Mouse (Mus musculus) midbrain, embryonic 15.5 days (tissue): ENCODE data around the gene C1ql4. TPM values are rescaled to one million over a fixed set of nuclear protein-coding genes. Genes with fewer than 3 reads are reported as not detected.

Source experiments
- ATAC-seq: fragments of 200-750 bp; cut with Nextera tagmentation; replicated peaks from 2 replicates; pipeline ENCODE4 v1.8.0; 2017; ENCODE audit warnings: moderate TSS enrichment
- H3K27ac ChIP-seq: fragments of 300-500 bp; sonication (generic); 2 replicates; pipeline ENCODE4 v1.5.1; 2015; ENCODE audit warnings: mild to moderate bottlenecking, inconsistent platforms
- H3K27me3 ChIP-seq: fragments of 300-500 bp; sonication (generic); replicated peaks from 2 replicates; pipeline ENCODE4 v1.6.1; 2015; ENCODE audit warnings: inconsistent platforms
- H3K36me3 ChIP-seq: fragments of 300-500 bp; sonication (generic); replicated peaks from 2 replicates; pipeline ENCODE4 v1.6.1; 2015; ENCODE audit warnings: inconsistent platforms
- H3K4me1 ChIP-seq: fragments of 300-500 bp; sonication (generic); 2 replicates; pipeline ENCODE4 v1.6.1; 2015; ENCODE audit warnings: inconsistent platforms
- H3K4me2 ChIP-seq: fragments of 300-500 bp; sonication (generic); 2 replicates; pipeline ENCODE4 v1.6.1; 2015; ENCODE audit warnings: inconsistent platforms, mild to moderate bottlenecking, moderate library complexity
- H3K4me3 ChIP-seq: fragments of 300-500 bp; sonication (generic); 2 replicates; pipeline ENCODE4 v1.5.1; 2015; ENCODE audit warnings: mild to moderate bottlenecking, inconsistent platforms
- H3K9ac ChIP-seq: fragments of 300-500 bp; sonication (generic); 2 replicates; pipeline ENCODE4 v1.6.1; 2015; ENCODE audit warnings: mild to moderate bottlenecking, inconsistent platforms
- H3K9me3 ChIP-seq: fragments of 300-500 bp; sonication (generic); 2 replicates; pipeline ENCODE4 v1.6.1; 2016; ENCODE audit warnings: inconsistent platforms
- WGBS: fragments of 180-500 bp; shearing (Covaris S2); methylation state at CpG from one replicate; pipeline ENCODE4 v1.1.7; 2015; ENCODE audit warnings: mixed read lengths; 5-methylcytosine and 5-hydroxymethylcytosine counted together
- polyA plus RNA-seq: library from polyadenylated mRNA; unstranded; fragments of >200 nt; fragmentation: Nextera tagmentation; extraction: Ambion mirVana; gene quantifications from 2 replicates; pipeline ENCODE4 v1.2.1, GENCODE M21; 2015

C1ql4 gene
- 12.4 and 15.3 TPM in 2 replicates for polyA plus RNA-seq

DNA sequence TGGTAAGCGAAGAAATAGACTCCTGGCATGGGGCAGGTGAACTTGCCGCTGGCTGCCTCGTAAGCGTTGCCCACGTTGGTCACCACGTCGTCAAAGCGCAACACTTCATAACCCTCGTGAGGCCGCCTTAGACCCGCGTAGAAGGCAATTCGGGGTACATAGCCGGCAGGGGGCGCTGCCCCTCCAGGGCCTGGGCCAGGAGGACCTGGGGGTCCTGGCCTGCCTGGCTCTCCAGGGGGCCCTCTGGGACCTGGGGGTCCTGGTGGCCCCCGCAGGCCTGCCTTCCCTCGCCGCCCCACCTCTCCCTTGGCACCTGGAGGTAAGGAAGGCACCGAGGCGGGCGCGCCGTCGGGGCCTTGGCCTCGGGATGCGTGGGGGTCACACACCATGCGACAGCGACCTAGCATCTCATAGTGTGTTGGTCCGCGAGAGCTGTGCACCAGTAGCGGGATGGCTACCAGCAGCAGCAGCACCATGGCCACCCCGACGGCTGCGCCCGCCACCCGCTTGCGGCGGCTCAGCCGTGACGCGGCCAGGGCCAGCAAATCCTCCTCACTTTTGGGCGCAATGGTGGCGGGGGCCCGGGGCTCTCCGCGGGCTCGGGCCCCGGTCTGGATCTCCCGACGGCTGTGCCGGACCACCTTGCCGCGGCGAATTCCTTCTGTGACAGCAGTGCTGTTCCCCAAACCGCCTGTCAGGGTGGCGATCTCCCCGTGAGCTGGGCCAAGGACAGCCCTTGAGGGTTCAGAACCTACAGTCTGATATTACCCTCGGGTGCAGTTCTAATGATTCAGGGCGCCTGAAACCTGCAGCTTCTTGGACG lies at the start of gene C1ql4:
C1ql4 (minus strand) TSS at position 565 of the 823 bp plus-strand sequence.
- H3K27me3 ChIP-seq: peaks cover 67% of the 10 kb centered on the region
- H3K4me1 ChIP-seq: peaks cover 29% of the 10 kb centered on the region
- H3K9me3 ChIP-seq: no peaks in the 10 kb centered on the region
- 8% methylated on average over 53 of the region's 60 CpGs for WGBS
- H3K4me2 ChIP-seq: peak within 1 kb of the TSS; percentile 47
- H3K27ac ChIP-seq: peak within 1 kb of the TSS; percentile 26; the same call in 1 of the 2 replicates
- H3K4me3 ChIP-seq: peak within 1 kb of the TSS; percentile 31
- H3K36me3 ChIP-seq: no peaks in the 10 kb centered on the region
- peak within 1 kb of the TSS; percentile 20; the same call in 1 of the 2 replicates for H3K9ac ChIP-seq
- ATAC-seq: no peak

DNA sequence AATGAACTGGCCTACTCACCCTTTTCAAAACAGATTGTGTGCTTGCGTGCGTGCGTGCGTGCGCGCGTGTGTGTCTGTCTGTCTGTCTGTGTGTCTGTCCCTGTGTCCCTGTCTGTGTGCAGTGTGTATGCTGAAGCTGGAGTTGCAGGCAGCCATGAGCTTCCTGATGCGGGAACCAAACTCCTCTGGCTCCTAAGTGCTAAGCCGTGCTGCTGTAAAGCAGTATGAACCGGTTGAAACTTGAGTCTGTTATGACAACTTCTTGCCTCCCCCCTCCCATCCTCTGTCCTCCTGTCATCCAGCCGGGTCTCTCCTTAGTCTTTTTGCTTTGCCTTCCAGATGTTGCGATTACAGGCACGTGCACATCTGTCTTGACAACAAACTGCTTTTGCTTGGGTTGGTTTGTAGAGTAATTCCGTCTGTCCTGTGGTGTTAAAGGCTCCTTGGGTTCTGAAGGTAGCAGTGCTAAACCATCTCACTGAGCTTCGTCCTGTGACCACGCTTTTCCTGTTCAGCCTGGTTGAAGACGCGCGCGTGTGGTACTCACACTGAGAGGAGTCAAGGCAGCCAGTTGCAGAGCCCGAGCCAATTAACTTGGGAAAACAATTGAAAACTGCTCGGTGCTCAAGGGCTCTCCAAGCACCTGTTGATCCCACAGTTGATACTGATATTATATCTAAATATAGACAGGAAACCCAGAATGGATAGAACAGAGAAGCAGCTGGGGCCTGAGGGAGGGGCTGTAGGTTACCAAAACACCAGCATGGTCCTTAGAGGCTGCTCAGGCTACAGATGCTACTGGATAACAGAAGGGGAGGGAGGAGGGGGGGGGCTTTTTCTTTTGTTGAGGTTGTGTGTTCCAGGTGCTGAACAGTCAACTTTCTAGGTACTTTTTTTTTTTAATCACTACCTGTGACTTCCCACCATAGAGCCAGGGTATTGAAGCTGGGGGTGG lies 42.6 kb upstream of the C1ql4 start:
- no peak overlapping the region for H3K4me3 ChIP-seq
- ATAC-seq: no peak
- no peak overlapping the region for H3K9ac ChIP-seq
- no peaks in the 10 kb centered on the region for H3K9me3 ChIP-seq
- peak overlapping the region; percentile 0; the same call in 1 of the 2 replicates for H3K4me2 ChIP-seq
- H3K27me3 ChIP-seq: no peaks in the 10 kb centered on the region
- WGBS: 69% methylated on average over 22 of the region's 22 CpGs
- H3K36me3 ChIP-seq: no peaks in the 10 kb centered on the region
- H3K4me1 ChIP-seq: peaks cover 37% of the 10 kb centered on the region
- H3K27ac ChIP-seq: no peak overlapping the region

DNA sequence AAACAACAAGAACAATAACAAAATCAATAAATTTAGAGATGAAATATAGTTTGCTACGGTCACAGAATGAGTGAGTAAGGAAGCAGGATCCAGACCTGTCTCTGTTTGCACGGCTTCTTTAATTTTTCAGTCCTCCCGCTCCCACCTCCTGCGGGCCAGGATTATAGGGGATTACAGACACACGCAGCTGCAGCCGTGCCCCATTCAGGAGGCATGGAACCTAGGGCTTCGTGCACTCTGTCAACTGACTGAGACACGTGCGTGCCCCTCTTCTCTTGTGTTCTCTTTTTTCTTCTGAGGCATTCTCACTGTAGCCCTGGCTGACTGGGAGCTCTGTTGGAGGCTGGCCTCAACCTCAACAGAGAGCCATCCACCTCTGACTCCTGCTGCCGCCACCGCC lies 41.8 kb upstream of the C1ql4 start:
- H3K27me3 ChIP-seq: no peaks in the 10 kb centered on the region
- 31% methylated on average over 11 of the region's 11 CpGs for WGBS
- H3K4me1 ChIP-seq: peaks cover 37% of the 10 kb centered on the region
- no peak overlapping the region for H3K9ac ChIP-seq
- H3K4me2 ChIP-seq: peak overlapping the region; percentile 0; the same call in 1 of the 2 replicates
- H3K36me3 ChIP-seq: no peaks in the 10 kb centered on the region
- no peaks in the 10 kb centered on the region for H3K9me3 ChIP-seq
- no peak overlapping the region for H3K4me3 ChIP-seq
- ATAC-seq: no peak
- no peak overlapping the region for H3K27ac ChIP-seq

DNA sequence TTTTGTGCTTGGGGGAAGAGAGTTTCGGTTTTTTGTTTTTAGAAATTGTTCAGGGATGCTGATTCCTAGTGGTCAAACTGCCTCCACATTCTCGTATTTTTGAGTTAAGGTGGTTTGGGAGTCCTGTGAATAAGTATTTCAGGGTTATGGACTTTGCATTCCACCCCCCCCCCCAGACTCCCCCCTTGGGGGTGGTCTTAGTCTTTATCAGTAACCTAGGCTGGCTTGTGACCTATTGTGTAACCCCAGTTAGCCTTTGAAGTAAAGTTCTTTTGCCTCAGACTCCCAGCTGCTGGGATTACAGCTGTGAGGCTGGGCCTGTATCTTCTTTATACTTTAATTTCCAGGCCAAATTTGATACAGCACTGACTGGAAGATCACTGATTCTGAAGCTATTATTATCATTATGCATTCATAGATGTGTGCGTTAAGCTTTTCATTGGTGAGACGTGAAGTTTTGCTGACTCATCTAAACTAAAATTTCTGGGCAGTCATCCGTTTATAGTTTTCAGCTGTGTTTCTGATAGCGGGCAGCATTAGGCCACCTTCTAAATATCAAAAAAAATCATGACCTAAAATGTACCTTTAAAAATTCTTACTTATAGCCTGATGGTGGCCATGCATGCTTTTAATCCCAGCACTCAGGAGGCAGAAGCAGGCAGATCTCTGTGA lies 40.4 kb upstream of the C1ql4 start:
- Histone ChIP-seq H3K27ac (no peak overlapping the region), H3K36me3 (no peaks in the 10 kb centered on the region), H3K9me3 (no peaks in the 10 kb centered on the region), H3K4me1 (peaks cover 37% of the 10 kb centered on the region), H3K27me3 (no peaks in the 10 kb centered on the region), H3K9ac (0 out of 2 replicates have a peak overlapping the region, but pooled peaks have one; percentile 27), H3K4me2 (peak overlapping the region; percentile 85), H3K4me3 (peak overlapping the region; percentile 79)
- WGBS: 54% methylated on average over 6 of the region's 6 CpGs
- no peak for ATAC-seq

DNA sequence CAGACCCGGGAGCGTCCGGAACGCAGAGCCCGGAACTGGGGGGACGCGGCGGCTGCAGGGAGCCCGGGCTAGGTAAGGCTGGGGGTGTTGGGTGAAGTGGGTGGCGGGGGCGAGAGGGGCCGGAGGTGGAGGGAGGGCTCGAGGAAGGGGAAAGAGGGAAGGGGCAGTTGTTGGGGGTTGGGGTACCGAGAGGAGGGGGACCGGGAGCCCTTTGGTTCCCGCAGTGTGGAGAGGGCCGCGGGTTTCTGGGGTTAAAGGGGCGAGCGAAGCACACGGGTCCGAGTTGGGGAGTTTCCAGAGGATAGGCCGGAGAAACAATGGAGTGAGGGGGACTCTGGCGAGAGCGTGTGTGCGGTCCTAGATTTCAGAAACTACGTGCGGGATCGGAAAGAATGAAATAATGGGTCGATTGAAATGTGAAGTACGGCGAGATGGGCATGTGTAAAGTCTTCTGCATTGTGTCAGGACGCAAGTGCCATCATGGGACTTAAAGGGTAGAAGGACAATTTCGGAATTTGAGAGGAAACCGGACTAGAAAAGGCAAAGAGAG lies 39.3 kb upstream of the C1ql4 start:
- H3K9me3 ChIP-seq: no peaks in the 10 kb centered on the region
- peak overlapping the region; percentile 89 for H3K27ac ChIP-seq
- no peaks in the 10 kb centered on the region for H3K36me3 ChIP-seq
- peak overlapping the region; percentile 68 for H3K9ac ChIP-seq
- WGBS: under 1% methylated on average over 34 of the region's 35 CpGs
- H3K4me2 ChIP-seq: peak overlapping the region; percentile 85
- ATAC-seq: peak; percentile 43
- no peaks in the 10 kb centered on the region for H3K27me3 ChIP-seq
- H3K4me3 ChIP-seq: peak overlapping the region; percentile 79
- peaks cover 37% of the 10 kb centered on the region for H3K4me1 ChIP-seq

DNA sequence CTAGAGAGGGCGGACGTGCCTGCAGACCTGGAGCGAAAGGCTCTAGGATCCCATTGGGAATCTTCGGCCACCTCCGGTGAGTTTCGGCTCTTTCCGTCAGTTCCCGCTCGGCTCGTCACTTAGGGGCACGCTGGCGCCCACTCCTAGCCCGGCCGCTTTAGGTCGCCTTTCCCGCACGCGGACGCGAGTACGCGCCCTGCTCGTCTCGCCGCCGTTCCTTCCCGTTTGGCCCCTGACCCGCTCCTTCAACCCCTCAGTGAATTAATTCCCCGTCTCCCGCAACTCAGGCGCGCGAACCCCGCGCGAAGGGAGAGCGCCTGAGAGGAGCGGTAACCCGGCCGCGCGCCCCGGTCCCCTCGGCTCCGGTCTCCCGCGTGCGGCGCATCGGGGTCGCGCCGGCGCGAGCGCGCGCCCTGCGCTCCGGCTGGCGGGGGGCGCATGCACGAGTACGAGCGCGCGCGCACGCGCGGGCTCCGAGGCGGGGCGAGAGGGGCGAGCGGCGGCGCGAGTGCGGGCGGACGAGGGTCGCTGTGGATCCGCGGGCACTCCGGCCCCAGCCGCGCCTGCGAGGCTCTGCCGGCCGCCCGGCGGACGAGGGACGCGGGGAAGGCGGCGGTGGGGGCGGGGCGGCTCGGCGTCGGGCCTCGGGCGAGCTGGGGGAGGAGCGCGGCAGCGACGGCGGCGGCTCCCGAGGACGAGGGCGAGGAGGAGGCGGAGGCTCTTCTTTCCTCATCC lies 38.6 kb upstream of the C1ql4 start:
- Histone ChIP-seq H3K27me3 (no peaks in the 10 kb centered on the region), H3K36me3 (no peaks in the 10 kb centered on the region), H3K4me1 (peaks cover 37% of the 10 kb centered on the region), H3K4me2 (peak overlapping the region; percentile 85), H3K27ac (peak overlapping the region; percentile 89), H3K9ac (peak overlapping the region; percentile 68), H3K4me3 (peak overlapping the region; percentile 79), H3K9me3 (no peaks in the 10 kb centered on the region)
- ATAC-seq: peak; percentile 86
- WGBS: under 1% methylated on average over 81 of the region's 115 CpGs

DNA sequence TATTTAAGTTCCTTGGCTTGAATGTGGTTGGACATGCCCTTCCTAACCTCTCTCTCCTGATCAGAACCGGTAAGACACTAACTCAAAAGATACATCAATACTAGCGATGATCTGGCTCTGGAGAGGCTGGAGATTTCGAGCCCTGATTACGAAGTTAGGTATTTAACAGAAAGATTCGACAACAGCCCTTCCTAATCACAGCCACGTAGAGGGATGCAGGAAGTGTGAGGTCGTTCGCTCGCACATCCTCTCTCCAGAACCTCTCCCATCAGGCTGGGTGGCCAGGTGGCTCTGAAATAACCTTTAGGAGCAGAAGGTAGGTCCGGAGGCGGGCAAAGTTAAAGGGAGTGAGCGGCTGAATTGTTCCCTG lies 38.1 kb upstream of the C1ql4 start, which contains the start of gene Spats2:
Spats2 (plus strand) TSS at position 206 of the 370 bp plus-strand sequence.
- Histone ChIP-seq H3K4me3 (peak within 1 kb of the TSS; percentile 79), H3K27me3 (no peaks in the 10 kb centered on the region), H3K4me2 (peak within 1 kb of the TSS; percentile 85), H3K9ac (peak within 1 kb of the TSS; percentile 68), H3K4me1 (peaks cover 35% of the 10 kb centered on the region), H3K9me3 (no peaks in the 10 kb centered on the region), H3K36me3 (no peaks in the 10 kb centered on the region), H3K27ac (peak within 1 kb of the TSS; percentile 89)
- 1% methylated on average over 12 of the region's 12 CpGs for WGBS
- no peak for ATAC-seq

DNA sequence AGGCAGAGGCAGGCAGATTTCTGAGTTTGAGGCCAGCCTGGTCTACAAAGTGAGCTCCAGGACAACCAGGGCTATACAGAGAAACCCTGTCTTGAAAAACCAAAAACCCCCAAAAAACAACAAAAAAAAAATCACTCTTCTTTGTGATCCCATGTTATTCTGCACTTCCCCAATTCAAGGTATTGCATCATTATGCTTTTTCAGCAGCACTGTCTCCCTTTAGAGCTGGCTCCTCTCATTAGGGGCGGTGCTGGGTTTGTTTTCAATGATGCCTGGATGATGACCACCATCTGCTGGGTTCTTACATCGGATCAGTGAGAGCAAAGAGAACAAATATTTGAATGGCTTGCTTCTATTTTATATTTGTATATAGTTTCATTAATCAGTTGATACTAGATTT lies 35.0 kb upstream of the C1ql4 start:
- Histone ChIP-seq H3K36me3 (no peaks in the 10 kb centered on the region), H3K9me3 (no peaks in the 10 kb centered on the region), H3K27ac (no peak overlapping the region), H3K27me3 (no peaks in the 10 kb centered on the region), H3K4me3 (no peak overlapping the region), H3K4me1 (peaks cover 7% of the 10 kb centered on the region), H3K4me2 (no peak overlapping the region), H3K9ac (no peak overlapping the region)
- no peak for ATAC-seq
- 82% methylated on average over 2 of the region's 2 CpGs for WGBS

DNA sequence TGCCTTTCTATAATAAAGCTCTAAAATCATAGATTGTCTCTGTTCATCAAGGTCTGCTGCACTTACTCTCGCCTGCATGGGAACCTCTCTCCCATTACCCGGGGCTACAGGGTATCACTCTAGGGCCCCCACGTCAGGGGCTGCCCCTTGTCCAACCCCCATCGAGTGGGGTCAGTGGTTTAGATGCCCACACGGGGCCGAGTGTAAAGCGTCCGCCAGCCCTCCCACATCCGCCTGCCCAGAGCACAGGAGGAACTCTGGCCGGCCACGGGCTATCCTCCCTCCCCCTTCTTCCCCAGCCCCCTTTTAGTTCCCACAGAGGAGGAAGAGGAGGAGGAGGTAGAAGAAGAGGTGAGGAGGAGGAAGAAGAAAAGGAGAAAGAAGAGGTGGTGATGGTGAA lies 33.2 kb upstream of the C1ql4 start:
- H3K4me1 ChIP-seq: peaks cover 5% of the 10 kb centered on the region
- no peaks in the 10 kb centered on the region for H3K36me3 ChIP-seq
- no peaks in the 10 kb centered on the region for H3K27me3 ChIP-seq
- H3K4me2 ChIP-seq: no peak overlapping the region
- no peak overlapping the region for H3K27ac ChIP-seq
- no peak overlapping the region for H3K9ac ChIP-seq
- no peak for ATAC-seq
- no peak overlapping the region for H3K4me3 ChIP-seq
- H3K9me3 ChIP-seq: no peaks in the 10 kb centered on the region
- 18% methylated on average over 11 of the region's 11 CpGs for WGBS

DNA sequence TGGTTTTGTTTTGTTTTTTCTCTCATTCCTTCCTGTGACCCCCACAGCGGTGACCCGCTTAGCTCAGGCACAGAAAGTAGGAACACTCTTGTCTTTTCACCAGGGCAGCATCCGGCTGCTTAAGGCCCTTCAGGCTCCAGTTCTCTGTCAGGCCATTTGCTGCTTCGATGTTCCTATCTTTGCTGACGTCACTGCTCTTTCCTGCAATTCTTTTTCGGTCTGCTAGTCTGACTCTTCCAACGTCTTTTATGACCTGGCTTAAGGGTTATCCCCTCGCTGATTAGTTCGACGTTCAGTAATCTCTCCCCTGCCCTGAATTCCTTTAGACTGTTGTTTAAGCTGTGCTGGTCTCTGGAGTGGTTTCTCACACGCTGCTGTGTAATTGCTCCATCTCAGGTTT lies 28.9 kb upstream of the C1ql4 start:
- H3K27me3 ChIP-seq: no peaks in the 10 kb centered on the region
- H3K4me3 ChIP-seq: no peak overlapping the region
- no peak for ATAC-seq
- no peak overlapping the region for H3K4me2 ChIP-seq
- 50% methylated on average over 11 of the region's 11 CpGs for WGBS
- no peak overlapping the region for H3K27ac ChIP-seq
- no peaks in the 10 kb centered on the region for H3K36me3 ChIP-seq
- no peaks in the 10 kb centered on the region for H3K9me3 ChIP-seq
- no peak overlapping the region for H3K9ac ChIP-seq
- no peaks in the 10 kb centered on the region for H3K4me1 ChIP-seq

DNA sequence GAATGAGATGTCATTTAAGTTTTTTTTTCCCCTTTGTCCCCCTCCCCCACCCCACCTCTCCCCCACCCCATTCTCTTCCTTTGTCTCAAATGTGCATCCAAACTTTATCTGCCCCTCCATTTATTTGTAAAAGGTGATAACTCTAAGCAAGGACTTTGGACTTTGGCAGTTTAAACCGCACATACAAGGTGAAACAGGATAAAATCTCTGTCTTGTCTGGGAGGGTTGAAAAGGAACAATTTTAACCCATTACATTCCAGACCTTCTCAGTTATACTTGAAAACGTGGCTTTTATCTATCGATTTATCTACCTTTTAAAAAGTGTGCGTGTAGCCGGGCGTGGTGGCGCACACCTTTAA lies 27.4 kb upstream of the C1ql4 start:
- WGBS: 89% methylated on average over 7 of the region's 7 CpGs

More for the DNA sequence above, 27.4 kb upstream of the C1ql4 start:
- Histone ChIP-seq H3K9ac (no peak overlapping the region), H3K4me2 (no peak overlapping the region), H3K36me3 (no peaks in the 10 kb centered on the region), H3K27ac (no peak overlapping the region), H3K9me3 (no peaks in the 10 kb centered on the region), H3K4me1 (no peaks in the 10 kb centered on the region), H3K27me3 (no peaks in the 10 kb centered on the region), H3K4me3 (no peak overlapping the region)
- ATAC-seq: no peak
